Mouse (Mus musculus) G1E-ER4 (cell line): Measurements from ENCODE around the gene Triobp. TPM values are rescaled to one million over a fixed set of nuclear protein-coding genes. Genes with fewer than 3 reads are reported as not detected.

Experiments used
- GATA1 ChIP-seq: IDR thresholded peaks from one replicate; pipeline ENCODE4 v1.8.0; 2012; ENCODE audit warnings: low read length, inconsistent platforms
- polyA plus RNA-seq: library from polyadenylated mRNA; stranded (reverse); fragments of >175 nt; gene quantifications from 2 replicates; pipeline ENCODE4 v1.2.3, GENCODE M21; 2012

The Triobp gene
- polyA plus RNA-seq, 1 experiment = 59.9 TPM

DNA sequence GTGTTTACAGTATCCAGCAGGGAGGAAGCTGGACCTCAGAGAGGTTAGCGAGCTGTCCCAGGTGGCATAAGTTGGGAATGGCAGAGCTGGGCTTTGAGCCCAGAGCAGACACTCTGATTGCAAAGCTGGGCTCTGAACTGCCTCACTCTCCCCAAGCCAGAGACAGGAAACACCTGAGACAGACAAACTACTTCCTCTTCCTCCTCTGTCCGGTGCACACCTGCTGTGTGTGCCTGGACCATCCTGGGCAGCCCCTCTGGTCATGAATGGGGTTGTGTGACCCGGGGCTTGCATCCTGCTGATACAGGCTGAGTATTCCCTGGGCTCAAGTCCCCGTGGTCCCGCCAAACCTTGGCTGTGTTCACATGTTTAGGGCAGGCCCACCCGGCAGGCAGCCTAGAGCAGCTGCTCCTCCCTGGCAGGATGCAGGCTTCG, 52.9 kb downstream of the Triobp start:
- no peak for TF ChIP-seq GATA1

- TF ChIP-seq GATA1 = no peak
Observed at GRCm38 (mm10) chr15:79001559-79001958, 54.0 kb downstream of the Triobp start.

DNA sequence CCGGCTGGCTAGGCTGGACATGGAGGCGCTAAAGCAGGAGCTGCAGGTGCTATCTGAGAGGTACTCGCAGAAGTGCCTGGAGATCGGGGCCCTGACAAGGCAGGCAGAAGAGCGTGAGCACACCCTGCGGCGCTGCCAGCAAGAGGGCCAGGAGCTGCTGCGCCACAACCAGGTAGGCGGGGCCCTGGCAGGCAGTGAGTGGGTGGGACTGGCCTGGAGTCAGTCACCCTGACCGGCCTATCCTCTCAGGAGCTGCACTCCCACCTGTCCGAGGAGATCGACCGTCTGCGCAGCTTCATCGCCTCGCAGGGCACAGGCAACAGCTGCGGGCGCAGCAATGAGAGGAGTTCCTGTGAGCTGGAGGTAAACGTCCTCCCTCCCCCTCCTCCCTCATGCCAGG, 54.5 kb downstream of the Triobp start:
- TF ChIP-seq GATA1 = no peak

- TF ChIP-seq GATA1 = no peak
Observed at GRCm38 (mm10) chr15:79003079-79003478, 55.6 kb downstream of the Triobp start.

DNA sequence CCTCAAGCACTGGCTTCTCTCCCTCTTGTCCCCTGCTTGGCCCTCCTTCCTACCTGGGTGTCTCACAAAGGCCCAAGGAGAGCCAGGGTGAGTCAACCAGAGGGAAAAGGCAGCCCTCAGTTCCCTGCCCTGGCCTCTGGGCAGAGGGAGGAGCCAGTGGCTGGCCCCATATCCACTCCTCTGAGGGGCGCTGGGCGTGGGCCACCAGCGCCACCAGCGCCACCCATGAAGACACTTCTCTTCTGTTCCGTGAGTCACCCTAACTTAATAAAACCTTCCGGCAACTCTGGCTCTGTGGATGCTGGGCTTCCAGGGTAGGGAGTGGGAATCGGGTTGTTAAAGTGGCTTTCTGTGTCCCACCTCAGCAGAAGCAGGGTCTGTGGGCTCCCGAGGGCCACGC, 58.1 kb downstream of the Triobp start:
- TF ChIP-seq GATA1 = no peak

- no peak for TF ChIP-seq GATA1
Observed at GRCm38 (mm10) chr15:79006638-79007037, 59.1 kb downstream of the Triobp start.

DNA sequence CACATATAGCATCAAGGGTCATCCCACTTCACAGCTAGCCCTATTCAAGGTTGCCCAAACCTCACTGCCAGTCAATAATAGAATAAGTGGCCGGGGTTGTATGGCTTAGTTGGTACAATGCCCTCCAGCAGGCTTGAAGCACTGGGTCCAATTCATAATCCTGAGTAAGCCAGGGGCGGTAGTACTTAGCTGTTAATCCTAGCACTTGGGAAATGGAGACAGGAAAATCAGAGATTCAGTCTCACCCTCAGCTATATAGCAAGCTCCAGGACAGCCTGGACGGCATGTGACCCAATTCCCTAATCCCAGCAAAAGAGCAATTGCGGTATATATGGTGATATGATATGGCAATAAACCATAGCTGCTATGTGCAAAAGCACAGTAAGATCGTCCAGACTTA, 59.5 kb downstream of the Triobp start:
- no peak for TF ChIP-seq GATA1

- no peak for TF ChIP-seq GATA1
Observed at GRCm38 (mm10) chr15:79009734-79010133, 62.2 kb downstream of the Triobp start.

DNA sequence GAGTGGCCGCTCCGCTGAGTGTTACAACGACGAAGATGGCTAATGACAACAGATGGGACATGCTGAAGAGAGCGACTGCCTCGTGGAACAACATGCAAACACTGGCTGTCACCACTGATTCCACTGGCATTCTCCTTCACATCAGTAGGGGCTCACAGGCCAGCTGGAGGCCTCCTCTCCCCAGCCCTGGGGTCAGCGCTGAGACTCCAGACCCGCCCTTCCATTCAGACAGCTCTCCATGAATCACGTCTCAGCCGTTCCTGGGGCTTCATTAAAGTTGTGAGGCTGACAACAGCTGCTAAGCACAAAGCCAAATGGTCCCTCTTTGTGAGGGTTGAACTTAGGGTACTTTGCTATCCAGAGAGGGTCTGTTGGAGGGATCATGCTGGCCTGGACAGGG, 64.0 kb downstream of the Triobp start:
- TF ChIP-seq GATA1 = no peak

DNA sequence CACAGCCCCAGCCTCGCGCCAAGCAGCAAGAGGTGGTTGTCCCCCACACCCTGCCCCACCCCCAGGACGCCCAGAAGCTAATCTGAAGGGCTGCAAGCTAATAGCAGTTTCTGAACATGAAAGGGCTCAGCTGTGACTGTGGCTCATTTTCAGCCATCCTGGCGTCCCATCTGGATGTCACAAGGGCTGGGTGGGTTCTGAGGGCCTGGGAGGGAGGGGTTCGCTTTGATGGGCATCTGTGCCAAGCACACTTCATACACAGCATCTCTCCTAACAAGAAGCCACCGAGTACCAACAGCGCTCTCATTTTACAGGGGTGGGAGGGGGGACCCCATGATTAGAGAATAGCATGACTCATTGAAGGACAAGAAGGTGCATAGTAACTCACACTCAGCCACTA, 65.9 kb downstream of the Triobp start:
- no peak for TF ChIP-seq GATA1

DNA sequence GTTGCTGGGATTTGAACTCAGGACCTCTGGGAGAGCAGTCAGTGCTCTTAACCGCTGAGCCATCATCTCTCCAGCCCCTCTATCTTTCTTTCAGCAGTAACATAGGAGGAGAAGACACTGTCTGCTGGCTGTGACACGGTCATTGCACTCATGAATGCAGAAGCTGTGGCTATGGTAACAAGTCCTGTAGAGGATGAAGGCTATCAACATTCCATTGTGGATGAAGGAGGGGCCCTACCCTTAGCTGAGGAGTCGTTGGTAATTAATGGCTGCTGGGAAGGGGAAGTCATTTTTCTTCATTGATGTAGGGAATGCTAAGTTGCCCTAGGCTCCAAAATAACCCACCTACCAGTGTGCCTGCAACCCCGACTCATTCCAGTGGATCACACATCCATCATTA, 70.7 kb downstream of the Triobp start:
- no peak for TF ChIP-seq GATA1

- TF ChIP-seq GATA1 = no peak
Observed at GRCm38 (mm10) chr15:79018886-79019285, 71.4 kb downstream of the Triobp start.

GRCm38 (mm10) chr15:79022671-79023230, 75.2 kb downstream of the Triobp start:
- TF ChIP-seq GATA1 = no peak

DNA sequence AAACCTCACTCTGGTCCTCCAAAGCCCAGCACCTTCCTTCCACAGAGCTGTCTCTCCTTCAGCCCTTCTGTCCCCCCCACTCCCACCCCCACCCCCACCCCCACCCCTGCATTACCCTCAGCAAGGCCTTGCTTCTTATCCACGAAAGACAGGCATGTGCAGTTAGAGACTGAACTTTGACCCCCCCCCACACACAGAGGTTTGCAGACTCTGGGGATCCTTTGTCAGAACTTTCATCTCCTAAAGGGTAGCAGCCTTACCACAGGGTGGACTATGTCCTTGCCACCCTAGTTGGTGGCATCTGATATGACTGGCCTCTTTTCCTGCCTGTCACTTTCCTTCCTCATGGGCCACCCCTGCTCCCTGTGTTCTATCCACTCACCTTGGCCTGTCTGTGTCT, 75.8 kb downstream of the Triobp start:
- TF ChIP-seq GATA1 = no peak

DNA sequence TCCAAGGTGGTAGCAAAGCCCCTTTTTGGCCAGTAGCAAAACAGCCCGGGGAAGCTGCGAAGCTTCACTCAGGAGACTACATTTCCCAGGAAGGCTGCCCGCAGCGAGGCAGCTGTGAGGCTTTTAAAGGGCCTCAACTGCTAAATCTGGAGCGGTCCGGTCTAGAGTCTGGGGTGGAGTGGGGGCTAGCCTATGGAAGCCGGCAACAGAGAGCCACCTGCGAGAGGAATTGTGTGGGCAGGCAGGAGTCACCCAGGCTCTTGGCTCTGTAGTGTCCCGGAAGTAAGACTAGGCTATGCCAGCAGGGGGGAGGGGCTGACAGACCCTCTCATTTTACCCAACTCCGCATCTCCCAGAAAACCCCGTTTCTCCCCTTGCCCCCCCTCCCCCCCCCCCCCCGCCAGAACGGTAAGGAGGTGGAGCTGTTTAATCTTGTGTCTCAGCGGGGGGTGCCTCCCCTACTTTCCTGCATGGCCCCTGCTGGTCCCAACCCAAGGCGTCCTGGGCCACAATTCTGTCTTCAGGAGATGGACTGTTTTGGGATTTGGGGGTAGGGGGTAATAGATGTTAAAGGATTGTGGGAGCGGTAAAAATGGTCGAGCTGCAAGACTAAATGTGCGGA, 78.3 kb downstream of the Triobp start:
- no peak for TF ChIP-seq GATA1

DNA sequence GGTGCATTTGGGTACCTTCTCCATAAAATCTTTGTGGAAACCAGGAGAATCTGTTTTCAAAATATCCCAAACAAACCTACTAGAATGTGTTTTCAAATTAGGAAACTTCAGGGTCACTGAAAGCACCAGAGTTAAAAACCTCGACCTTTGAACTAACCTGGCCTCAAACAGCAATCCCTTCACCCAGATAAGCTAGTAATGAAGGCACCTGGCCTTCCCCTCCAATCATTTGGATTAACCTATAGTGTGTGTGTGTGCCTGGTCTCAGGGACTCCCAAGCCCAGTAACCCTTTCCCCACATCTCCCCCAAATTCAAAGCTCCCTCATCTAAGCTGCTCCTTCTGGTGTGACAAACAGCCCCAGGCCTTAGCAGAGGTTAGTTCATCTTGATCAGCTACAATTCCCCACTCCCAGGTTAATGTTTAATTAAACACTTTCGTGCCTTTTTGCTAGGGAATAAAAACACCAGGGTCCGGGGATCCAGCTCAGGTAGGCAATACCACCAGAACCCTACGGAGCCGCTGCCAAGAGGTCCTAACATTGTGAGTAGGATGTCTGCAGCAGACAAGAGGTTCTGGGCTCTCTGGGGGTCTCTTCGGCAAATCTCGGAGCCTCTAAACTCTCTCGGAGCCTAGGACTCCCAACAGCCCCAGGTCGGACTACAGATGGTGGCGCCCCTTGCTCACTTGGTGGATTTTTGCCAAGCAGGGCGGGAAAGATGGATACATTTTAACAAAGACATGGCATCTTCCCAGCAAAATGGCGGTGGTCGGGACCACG, 79.2 kb downstream of the Triobp start:
- no peak for TF ChIP-seq GATA1
